Mouse (Mus musculus) lung, embryonic 16.5 days (tissue): ENCODE results near the gene Cort. TPM values are rescaled to one million over a fixed set of nuclear protein-coding genes. Genes with fewer than 3 reads are reported as not detected.
A peak's percentile ranks its signal among the peaks of the same experiment; 100 is the strongest.
"Not testable (repeated sequence)": the region's sequence is repeated elsewhere in the genome, so short reads cannot be mapped to it uniquely, and the experiment has no call there.

ENCODE experiments used
- ATAC-seq: fragments of 200-750 bp; cut with Nextera tagmentation; 2 replicates; pipeline ENCODE4 v1.8.0; 2017; ENCODE audit warnings: low read depth, mild to moderate bottlenecking, moderate library complexity
- H3K27ac ChIP-seq: fragments of 300-500 bp; sonication (generic); 2 replicates; pipeline ENCODE4 v1.5.1; 2014; ENCODE audit warnings: mild to moderate bottlenecking, control low read depth, low read length
- H3K27me3 ChIP-seq: fragments of 300-500 bp; sonication (generic); 2 replicates; pipeline ENCODE4 v1.6.1; 2014; ENCODE audit warnings: low read depth, low read length, mixed read lengths; ENCODE audit not compliant: control insufficient read depth, insufficient read depth
- H3K36me3 ChIP-seq: fragments of 300-500 bp; sonication (generic); 2 replicates; pipeline ENCODE4 v1.6.1; 2014; ENCODE audit warnings: low read length; ENCODE audit not compliant: control insufficient read depth, insufficient read depth
- H3K4me1 ChIP-seq: fragments of 300-500 bp; sonication (generic); replicated peaks from 2 replicates; pipeline ENCODE4 v1.6.1; 2014; ENCODE audit warnings: low read length, mixed read lengths; ENCODE audit not compliant: control insufficient read depth, insufficient read depth
- H3K4me2 ChIP-seq: fragments of 300-500 bp; sonication (generic); 2 replicates; pipeline ENCODE4 v1.6.1; 2014; ENCODE audit warnings: low read depth, low read length, control low read depth
- H3K4me3 ChIP-seq: fragments of 300-500 bp; sonication (generic); 2 replicates; pipeline ENCODE4 v1.5.1; 2014; ENCODE audit warnings: mild to moderate bottlenecking, low read length, control low read depth
- H3K9ac ChIP-seq: fragments of 300-500 bp; sonication (generic); 2 replicates; pipeline ENCODE4 v1.6.1; 2014; ENCODE audit warnings: low read length, control low read depth
- H3K9me3 ChIP-seq: fragments of 300-500 bp; sonication (generic); 2 replicates; pipeline ENCODE4 v1.6.1; 2016; ENCODE audit warnings: low read length; ENCODE audit not compliant: control insufficient read depth
- WGBS: fragments of 180-500 bp; shearing (Covaris S2); extraction: QIAGEN DNeasy Blood & Tissue Kit; methylation state at CpG from one replicate; pipeline ENCODE4 v1.1.7; 2014; 5-methylcytosine and 5-hydroxymethylcytosine counted together
- polyA plus RNA-seq: library from polyadenylated mRNA; unstranded; fragments of >200 nt; fragmentation: Nextera tagmentation; extraction: Ambion mirVana; gene quantifications from 2 replicates; pipeline ENCODE4 v1.2.1, GENCODE M21; 2015

The Cort gene
- polyA plus RNA-seq, result 0.44 TPM in 1 of 2 replicates, not detected in the other

- H3K27ac ChIP-seq, result no peak within 1 kb of the TSS
- 78% methylated on average over 11 of the region's 11 CpGs for WGBS
Measured at GRCm38 (mm10) chr4:149126663-149127062, at the start of gene Cort. Gene Cort (minus strand): TSS chr4:149126763.

GRCm38 (mm10) chr4:149173661-149174060, 47.1 kb upstream of the Cort start:
- 74% methylated on average over 6 of the region's 6 CpGs for WGBS

More at GRCm38 (mm10) chr4:149126663-149127062, at the start of gene Cort:
- Histone ChIP-seq H3K4me2 (no peak within 1 kb of the TSS), H3K4me3 (no peak within 1 kb of the TSS), H3K36me3 (no peaks in the 10 kb centered on the region; the same call in 1 of the 2 replicates), H3K4me1 (no peaks in the 10 kb centered on the region), H3K27me3 (no peaks in the 10 kb centered on the region), H3K9ac (no peak within 1 kb of the TSS), H3K9me3 (no peaks in the 10 kb centered on the region)
- no peak for ATAC-seq

GRCm38 (mm10) chr4:149172666-149173065, 46.1 kb upstream of the Cort start:
- Histone ChIP-seq H3K36me3 (no peaks in the 10 kb centered on the region), H3K4me1 (peaks cover 15% of the 10 kb centered on the region), H3K27me3 (no peaks in the 10 kb centered on the region), H3K4me2 (no peak overlapping the region), H3K4me3 (no peak overlapping the region), H3K27ac (peak overlapping the region; percentile 81), H3K9ac (no peak overlapping the region), H3K9me3 (no peaks in the 10 kb centered on the region)
- peak; percentile 80 for ATAC-seq
- 49% methylated on average over 2 of the region's 2 CpGs for WGBS

More at GRCm38 (mm10) chr4:149173661-149174060, 47.1 kb upstream of the Cort start:
- Histone ChIP-seq H3K9me3 (no peaks in the 10 kb centered on the region), H3K4me2 (no peak overlapping the region), H3K9ac (no peak overlapping the region), H3K36me3 (no peaks in the 10 kb centered on the region), H3K27ac (no peak overlapping the region), H3K4me3 (no peak overlapping the region), H3K4me1 (peaks cover 15% of the 10 kb centered on the region), H3K27me3 (no peaks in the 10 kb centered on the region)
- ATAC-seq, result no peak

- 81% methylated on average over 5 of the region's 5 CpGs for WGBS
Measured at GRCm38 (mm10) chr4:149172083-149172482, 45.5 kb upstream of the Cort start.

GRCm38 (mm10) chr4:149171581-149171981, 45.0 kb upstream of the Cort start:
- H3K4me1 ChIP-seq, result peaks cover 13% of the 10 kb centered on the region
- no peaks in the 10 kb centered on the region for H3K9me3 ChIP-seq
- peak overlapping the region; percentile 81 for H3K27ac ChIP-seq
- H3K27me3 ChIP-seq, result no peaks in the 10 kb centered on the region
- H3K36me3 ChIP-seq, result no peaks in the 10 kb centered on the region
- no peak overlapping the region for H3K4me3 ChIP-seq
- H3K4me2 ChIP-seq, result no peak overlapping the region
- H3K9ac ChIP-seq, result no peak overlapping the region
- WGBS, result 43% methylated on average over 5 of the region's 5 CpGs
- peak; percentile 22; the same call in 1 of the 2 replicates for ATAC-seq

More at GRCm38 (mm10) chr4:149172083-149172482, 45.5 kb upstream of the Cort start:
- H3K4me1 ChIP-seq, result peaks cover 13% of the 10 kb centered on the region
- no peak for ATAC-seq
- H3K9me3 ChIP-seq, result no peaks in the 10 kb centered on the region
- no peak overlapping the region for H3K9ac ChIP-seq
- no peak overlapping the region for H3K4me2 ChIP-seq
- no peak overlapping the region for H3K4me3 ChIP-seq
- no peaks in the 10 kb centered on the region for H3K36me3 ChIP-seq
- peak overlapping the region; percentile 81 for H3K27ac ChIP-seq
- no peaks in the 10 kb centered on the region for H3K27me3 ChIP-seq

- H3K4me2 ChIP-seq, result no peak overlapping the region
- H3K36me3 ChIP-seq, result no peaks in the 10 kb centered on the region
- ATAC-seq, result no peak
- no peak overlapping the region for H3K4me3 ChIP-seq
- peak overlapping the region; percentile 31; the same call in 1 of the 2 replicates for H3K27ac ChIP-seq
- H3K9ac ChIP-seq, result no peak overlapping the region
- 43% methylated on average over 7 of the region's 7 CpGs for WGBS
- peaks cover 18% of the 10 kb centered on the region for H3K4me1 ChIP-seq
- H3K27me3 ChIP-seq, result no peaks in the 10 kb centered on the region
- H3K9me3 ChIP-seq, result no peaks in the 10 kb centered on the region
Measured at GRCm38 (mm10) chr4:149170394-149170931, 43.9 kb upstream of the Cort start.

- 70% methylated on average over 7 of the region's 8 CpGs for WGBS
- peak overlapping the region; percentile 31; the same call in 1 of the 2 replicates for H3K27ac ChIP-seq
- not testable (repeated sequence) for H3K36me3 ChIP-seq, ATAC-seq, H3K4me3 ChIP-seq, H3K9me3 ChIP-seq, H3K27me3 ChIP-seq, H3K4me2 ChIP-seq, H3K9ac ChIP-seq
- H3K4me1 ChIP-seq, result peaks cover 22% of the 10 kb centered on the region
Measured at GRCm38 (mm10) chr4:149169926-149170325, 43.4 kb upstream of the Cort start.

GRCm38 (mm10) chr4:149168016-149168415, 41.5 kb upstream of the Cort start:
- no peak overlapping the region for H3K4me3 ChIP-seq

GRCm38 (mm10) chr4:149166957-149167611, 40.5 kb upstream of the Cort start:
- no peaks in the 10 kb centered on the region for H3K27me3 ChIP-seq
- H3K4me1 ChIP-seq, result peaks cover 12% of the 10 kb centered on the region
- WGBS, result under 1% methylated on average over 27 of the region's 27 CpGs
- H3K27ac ChIP-seq, result peak overlapping the region; percentile 88
- peak overlapping the region; percentile 99 for H3K4me3 ChIP-seq
- peak overlapping the region; percentile 96 for H3K4me2 ChIP-seq
- peak overlapping the region; percentile 74 for H3K9ac ChIP-seq
- peak; percentile 42; the same call in 1 of the 2 replicates for ATAC-seq
- no peaks in the 10 kb centered on the region for H3K9me3 ChIP-seq
- no peaks in the 10 kb centered on the region; the same call in 1 of the 2 replicates for H3K36me3 ChIP-seq

More at GRCm38 (mm10) chr4:149168016-149168415, 41.5 kb upstream of the Cort start:
- peaks cover 20% of the 10 kb centered on the region for H3K4me1 ChIP-seq
- H3K27me3 ChIP-seq, result no peaks in the 10 kb centered on the region
- H3K36me3 ChIP-seq, result no peaks in the 10 kb centered on the region; the same call in 1 of the 2 replicates
- ATAC-seq, result no peak
- no peak overlapping the region for H3K27ac ChIP-seq
- no peaks in the 10 kb centered on the region for H3K9me3 ChIP-seq
- no peak overlapping the region for H3K9ac ChIP-seq
- WGBS, result 38% methylated on average over 2 of the region's 2 CpGs
- H3K4me2 ChIP-seq, result no peak overlapping the region; the same call in 1 of the 2 replicates
